Mouse (Mus musculus) MEL (cell line): ENCODE measurements around the gene Rab33b.

ENCODE experiments used
- CTCF ChIP-seq, 3 experiments: IDR thresholded peaks in 2 of 3; conservative IDR thresholded peaks in 1 of 3; 2 replicates each; pipeline ENCODE4 v1.5.1; 2011 to 2012; ENCODE audit warnings: low read length in 3 of 3, low read depth in 2 of 3, mild to moderate bottlenecking in 2 of 3, improper control_type of control experiment in 1 of 3, inconsistent platforms in 1 of 3, mixed read lengths in 1 of 3, moderate library complexity in 1 of 3; ENCODE audit not compliant: control insufficient read depth in 1 of 3, insufficient read depth in 1 of 3, poor library complexity in 1 of 3, severe bottlenecking in 1 of 3
- EP300 ChIP-seq, 2 experiments: IDR thresholded peaks; 2 replicates each; pipeline ENCODE4 v1.6.1; 2011; ENCODE audit warnings: improper control_type of control experiment in 2 of 2, low read length in 2 of 2, low read depth in 1 of 2, mild to moderate bottlenecking in 1 of 2
- GABPA ChIP-seq: IDR thresholded peaks from 2 replicates; pipeline ENCODE4 v1.6.1; 2012; ENCODE audit warnings: low read depth, mild to moderate bottlenecking, inconsistent platforms, low read length, improper control_type of control experiment, moderate library complexity
- POLR2A ChIP-seq, 2 experiments: IDR thresholded peaks; 2 replicates each; pipeline ENCODE4 v1.6.1; 2011 to 2012; ENCODE audit warnings: low read length in 2 of 2, mild to moderate bottlenecking in 2 of 2, control low read depth in 1 of 2, improper control_type of control experiment in 1 of 2, low read depth in 1 of 2, moderate library complexity in 1 of 2; ENCODE audit not compliant: control insufficient read depth in 1 of 2, insufficient read depth in 1 of 2, poor library complexity in 1 of 2
- ZC3H11A ChIP-seq: IDR thresholded peaks from 2 replicates; pipeline ENCODE4 v1.6.1; 2012; ENCODE audit warnings: low read depth, mild to moderate bottlenecking, inconsistent platforms, low read length, improper control_type of control experiment
- ZNF384 ChIP-seq: IDR thresholded peaks from 2 replicates; pipeline ENCODE4 v1.6.1; 2012; ENCODE audit warnings: low read depth, mild to moderate bottlenecking, inconsistent platforms, low read length, improper control_type of control experiment

- no peak for TF ChIP-seq ZNF384
- TF ChIP-seq CTCF (IDR thresholded peaks at IDR 0.05 in 2 of 3, conservative IDR thresholded peaks at IDR 0.05 in 1 of 3; ENCODE audit: control insufficient read depth in 1 of 3, insufficient read depth in 1 of 3, low read depth in 2 of 3, low read length in 3 of 3, poor library complexity in 1 of 3, severe bottlenecking in 1 of 3), result no peak
- TF ChIP-seq EP300 (IDR thresholded peaks at IDR 0.05; ENCODE audit: low read depth in 1 of 2, low read length in 2 of 2), result no peak
- no peak for TF ChIP-seq GABPA
- no peak for TF ChIP-seq POLR2A (IDR thresholded peaks at IDR 0.05; ENCODE audit: control insufficient read depth in 1 of 2, insufficient read depth in 1 of 2, low read depth in 1 of 2, low read length in 2 of 2, poor library complexity in 1 of 2)
- TF ChIP-seq ZC3H11A, result no peak
These were observed 14.9 kb downstream of the Rab33b start for GRCm38 (mm10) chr3:51498659-51499058.
